Mouse (Mus musculus): ENCODE results near the gene Gm44805. TPM values are rescaled to one million over a fixed set of nuclear protein-coding genes. Genes with fewer than 3 reads are reported as not detected.
A peak's percentile ranks its signal among the peaks of the same experiment; 100 is the strongest.

Gene Gm44805
- polyA plus RNA-seq (2015; fragmentation: Nextera tagmentation; extraction: Ambion mirVana) = 1.2 and 7.2 TPM in 2 replicates

GRCm38 (mm10) chr7:19681202-19681694 is at the start of gene Gm44805, which contains the start of gene Apoc4:
Gene Gm44805 (minus strand): TSS chr7:19681423.
Gene Apoc4 (minus strand): TSS chr7:19681479.
- H3K4me1 ChIP-seq (ENCODE audit: control insufficient read depth, insufficient read depth, low read length) = no peaks in the 10 kb centered on the region
- H3K36me3 ChIP-seq (ENCODE audit: control insufficient read depth, insufficient read depth, low read length) = no peaks in the 10 kb centered on the region
- WGBS = 53% methylated on average over 8 of the region's 8 CpGs
- no peak within 1 kb of the TSS for H3K4me3 ChIP-seq (replicated peaks; ENCODE audit: low read length)
- no peak within 1 kb of the TSS for H3K9ac ChIP-seq (ENCODE audit: low read length)
- no peak within 1 kb of the TSS for H3K4me2 ChIP-seq (ENCODE audit: low read depth, low read length)
- no peak within 1 kb of the TSS for H3K27ac ChIP-seq (ENCODE audit: low read length)
- H3K27me3 ChIP-seq (ENCODE audit: control insufficient read depth, insufficient read depth, low read length) = no peaks in the 10 kb centered on the region
- no peak for ATAC-seq (ENCODE audit: insufficient read depth, low FRiP score)
- no peaks in the 10 kb centered on the region for H3K9me3 ChIP-seq (replicated peaks; ENCODE audit: control insufficient read depth, low read length)

GRCm38 (mm10) chr7:19726541-19726940 is 45.3 kb upstream of the Gm44805 start:
- ATAC-seq (ENCODE audit: insufficient read depth, low FRiP score) = no peak
- 82% methylated on average over 4 of the region's 4 CpGs for WGBS
- Histone ChIP-seq H3K27me3 (ENCODE audit: control insufficient read depth, insufficient read depth, low read length) (no peaks in the 10 kb centered on the region), H3K27ac (ENCODE audit: low read length) (no peak overlapping the region), H3K9ac (ENCODE audit: low read length) (no peak overlapping the region), H3K4me2 (ENCODE audit: low read depth, low read length) (no peak overlapping the region), H3K9me3 (replicated peaks; ENCODE audit: control insufficient read depth, low read length) (no peaks in the 10 kb centered on the region), H3K4me1 (ENCODE audit: control insufficient read depth, insufficient read depth, low read length) (no peaks in the 10 kb centered on the region), H3K36me3 (ENCODE audit: control insufficient read depth, insufficient read depth, low read length) (peaks cover 47% of the 10 kb centered on the region), H3K4me3 (replicated peaks; ENCODE audit: low read length) (no peak overlapping the region)

GRCm38 (mm10) chr7:19724167-19724566 is 42.9 kb upstream of the Gm44805 start:
- peak; percentile 63; the same call in 1 of the 2 replicates for ATAC-seq (ENCODE audit: insufficient read depth, low FRiP score)
- peaks cover 50% of the 10 kb centered on the region for H3K36me3 ChIP-seq (ENCODE audit: control insufficient read depth, insufficient read depth, low read length)

GRCm38 (mm10) chr7:19722754-19723195 is 41.6 kb upstream of the Gm44805 start:
- peak; percentile 53 for ATAC-seq (ENCODE audit: insufficient read depth, low FRiP score)
- peak overlapping the region; percentile 16; the same call in 1 of the 2 replicates for H3K27ac ChIP-seq (ENCODE audit: low read length)
- no peaks in the 10 kb centered on the region for H3K27me3 ChIP-seq (ENCODE audit: control insufficient read depth, insufficient read depth, low read length)
- H3K4me1 ChIP-seq (ENCODE audit: control insufficient read depth, insufficient read depth, low read length) = no peaks in the 10 kb centered on the region
- peaks cover 43% of the 10 kb centered on the region for H3K36me3 ChIP-seq (ENCODE audit: control insufficient read depth, insufficient read depth, low read length)
- H3K4me2 ChIP-seq (ENCODE audit: low read depth, low read length) = no peak overlapping the region
- no peak overlapping the region for H3K4me3 ChIP-seq (replicated peaks; ENCODE audit: low read length)
- WGBS = 81% methylated on average over 6 of the region's 6 CpGs
- peaks cover 4% of the 10 kb centered on the region for H3K9me3 ChIP-seq (replicated peaks; ENCODE audit: control insufficient read depth, low read length)
- H3K9ac ChIP-seq (ENCODE audit: low read length) = no peak overlapping the region

More at GRCm38 (mm10) chr7:19724167-19724566, 42.9 kb upstream of the Gm44805 start:
- peaks cover 4% of the 10 kb centered on the region for H3K9me3 ChIP-seq (replicated peaks; ENCODE audit: control insufficient read depth, low read length)
- H3K4me1 ChIP-seq (ENCODE audit: control insufficient read depth, insufficient read depth, low read length) = no peaks in the 10 kb centered on the region
- no peak overlapping the region for H3K4me3 ChIP-seq (replicated peaks; ENCODE audit: low read length)
- peak overlapping the region; percentile 66 for H3K27ac ChIP-seq (ENCODE audit: low read length)
- no peaks in the 10 kb centered on the region for H3K27me3 ChIP-seq (ENCODE audit: control insufficient read depth, insufficient read depth, low read length)
- 0 out of 2 replicates have a peak overlapping the region, but pooled peaks have one; percentile 33 for H3K9ac ChIP-seq (ENCODE audit: low read length)
- no peak overlapping the region for H3K4me2 ChIP-seq (ENCODE audit: low read depth, low read length)
- WGBS = 77% methylated on average over 12 of the region's 12 CpGs

- no peak overlapping the region for H3K27ac ChIP-seq (ENCODE audit: low read length)
- ATAC-seq (ENCODE audit: insufficient read depth, low FRiP score) = no peak
- H3K4me2 ChIP-seq (ENCODE audit: low read depth, low read length) = no peak overlapping the region
- no peaks in the 10 kb centered on the region for H3K27me3 ChIP-seq (ENCODE audit: control insufficient read depth, insufficient read depth, low read length)
- peaks cover 4% of the 10 kb centered on the region for H3K9me3 ChIP-seq (replicated peaks; ENCODE audit: control insufficient read depth, low read length)
- H3K4me1 ChIP-seq (ENCODE audit: control insufficient read depth, insufficient read depth, low read length) = peaks cover 13% of the 10 kb centered on the region
- H3K36me3 ChIP-seq (ENCODE audit: control insufficient read depth, insufficient read depth, low read length) = peaks cover 31% of the 10 kb centered on the region
- WGBS = 91% methylated on average over 4 of the region's 4 CpGs
- no peak overlapping the region for H3K9ac ChIP-seq (ENCODE audit: low read length)
- no peak overlapping the region for H3K4me3 ChIP-seq (replicated peaks; ENCODE audit: low read length)
Observed at GRCm38 (mm10) chr7:19719200-19719599, 38.0 kb upstream of the Gm44805 start.

- no peak overlapping the region for H3K4me3 ChIP-seq (replicated peaks; ENCODE audit: low read length)
- H3K4me2 ChIP-seq (ENCODE audit: low read depth, low read length) = no peak overlapping the region
- H3K9ac ChIP-seq (ENCODE audit: low read length) = no peak overlapping the region
- H3K9me3 ChIP-seq (replicated peaks; ENCODE audit: control insufficient read depth, low read length) = peaks cover 4% of the 10 kb centered on the region
- no peak for ATAC-seq (ENCODE audit: insufficient read depth, low FRiP score)
- no peaks in the 10 kb centered on the region for H3K27me3 ChIP-seq (ENCODE audit: control insufficient read depth, insufficient read depth, low read length)
- H3K27ac ChIP-seq (ENCODE audit: low read length) = no peak overlapping the region
- H3K36me3 ChIP-seq (ENCODE audit: control insufficient read depth, insufficient read depth, low read length) = peaks cover 24% of the 10 kb centered on the region
- peaks cover 16% of the 10 kb centered on the region for H3K4me1 ChIP-seq (ENCODE audit: control insufficient read depth, insufficient read depth, low read length)
- WGBS = 91% methylated on average over 5 of the region's 5 CpGs
Observed at GRCm38 (mm10) chr7:19718297-19718952, 37.2 kb upstream of the Gm44805 start.

GRCm38 (mm10) chr7:19717346-19717745 is 36.1 kb upstream of the Gm44805 start:
- H3K4me3 ChIP-seq (replicated peaks; ENCODE audit: low read length) = no peak overlapping the region
- 81% methylated on average over 4 of the region's 4 CpGs for WGBS
- H3K9ac ChIP-seq (ENCODE audit: low read length) = no peak overlapping the region
- no peaks in the 10 kb centered on the region for H3K27me3 ChIP-seq (ENCODE audit: control insufficient read depth, insufficient read depth, low read length)
- no peak overlapping the region for H3K4me2 ChIP-seq (ENCODE audit: low read depth, low read length)
- H3K9me3 ChIP-seq (replicated peaks; ENCODE audit: control insufficient read depth, low read length) = peaks cover 4% of the 10 kb centered on the region
- H3K27ac ChIP-seq (ENCODE audit: low read length) = no peak overlapping the region
- H3K36me3 ChIP-seq (ENCODE audit: control insufficient read depth, insufficient read depth, low read length) = peaks cover 16% of the 10 kb centered on the region
- peaks cover 16% of the 10 kb centered on the region for H3K4me1 ChIP-seq (ENCODE audit: control insufficient read depth, insufficient read depth, low read length)
- no peak for ATAC-seq (ENCODE audit: insufficient read depth, low FRiP score)

- H3K4me1 ChIP-seq (ENCODE audit: control insufficient read depth, insufficient read depth, low read length) = peaks cover 16% of the 10 kb centered on the region
- WGBS = 79% methylated on average over 2 of the region's 2 CpGs
- peak overlapping the region; percentile 90 for H3K27ac ChIP-seq (ENCODE audit: low read length)
- peaks cover 4% of the 10 kb centered on the region for H3K9me3 ChIP-seq (replicated peaks; ENCODE audit: control insufficient read depth, low read length)
- peaks cover 16% of the 10 kb centered on the region for H3K36me3 ChIP-seq (ENCODE audit: control insufficient read depth, insufficient read depth, low read length)
- no peaks in the 10 kb centered on the region for H3K27me3 ChIP-seq (ENCODE audit: control insufficient read depth, insufficient read depth, low read length)
- ATAC-seq (ENCODE audit: insufficient read depth, low FRiP score) = no peak
- H3K4me2 ChIP-seq (ENCODE audit: low read depth, low read length) = peak overlapping the region; percentile 73; the same call in 1 of the 2 replicates
- H3K9ac ChIP-seq (ENCODE audit: low read length) = no peak overlapping the region
- H3K4me3 ChIP-seq (replicated peaks; ENCODE audit: low read length) = peak overlapping the region; percentile 43
Observed at GRCm38 (mm10) chr7:19716822-19717221, 35.6 kb upstream of the Gm44805 start.

- H3K27me3 ChIP-seq (ENCODE audit: control insufficient read depth, insufficient read depth, low read length) = no peaks in the 10 kb centered on the region
- H3K9ac ChIP-seq (ENCODE audit: low read length) = peak overlapping the region; percentile 62
- peaks cover 2% of the 10 kb centered on the region for H3K9me3 ChIP-seq (replicated peaks; ENCODE audit: control insufficient read depth, low read length)
- peaks cover 19% of the 10 kb centered on the region for H3K36me3 ChIP-seq (ENCODE audit: control insufficient read depth, insufficient read depth, low read length)
- peak overlapping the region; percentile 73 for H3K4me2 ChIP-seq (ENCODE audit: low read depth, low read length)
- no peak for ATAC-seq (ENCODE audit: insufficient read depth, low FRiP score)
- peaks cover 16% of the 10 kb centered on the region for H3K4me1 ChIP-seq (ENCODE audit: control insufficient read depth, insufficient read depth, low read length)
- WGBS = 4% methylated on average over 18 of the region's 18 CpGs
- H3K4me3 ChIP-seq (replicated peaks; ENCODE audit: low read length) = peak overlapping the region; percentile 43
- peak overlapping the region; percentile 90 for H3K27ac ChIP-seq (ENCODE audit: low read length)
Observed at GRCm38 (mm10) chr7:19716055-19716682, 34.9 kb upstream of the Gm44805 start.

Data from stomach, embryonic 16.5 days (tissue).